Mouse (Mus musculus) erythroid progenitor cell, adult 5-6 weeks (primary cell): ENCODE results near the gene Copg1. TPM values are rescaled to one million over a fixed set of nuclear protein-coding genes. Genes with fewer than 3 reads are reported as not detected.
"Not testable (repeated sequence)": the region's sequence is repeated elsewhere in the genome, so short reads cannot be mapped to it uniquely, and the experiment has no call there.

Experiments
- ATAC-seq: replicated peaks from 2 replicates; pipeline ENCODE4 v1.8.0; 2016; ENCODE audit warnings: moderate number of reproducible peaks, mild to moderate bottlenecking, moderate TSS enrichment, inconsistent platforms; ENCODE audit not compliant: poor library complexity, low FRiP score, severe bottlenecking
- total RNA-seq, 2 experiments: library from RNA; stranded (forward) in 1 of 2; stranded (reverse) in 1 of 2; fragments of 150-400 nt in 1 of 2; fragments of 186-747, 209-891 nt in 1 of 2; gene quantifications; 2 replicates each; pipeline versions ENCODE4 v1.2.3 to v1.2.4; 2015 to 2017; ENCODE audit warnings: low replicate concordance in 2 of 2

The Copg1 gene
- total RNA-seq, 2 experiments from 2014 or later, result 34.4 to 35.5 TPM

DNA sequence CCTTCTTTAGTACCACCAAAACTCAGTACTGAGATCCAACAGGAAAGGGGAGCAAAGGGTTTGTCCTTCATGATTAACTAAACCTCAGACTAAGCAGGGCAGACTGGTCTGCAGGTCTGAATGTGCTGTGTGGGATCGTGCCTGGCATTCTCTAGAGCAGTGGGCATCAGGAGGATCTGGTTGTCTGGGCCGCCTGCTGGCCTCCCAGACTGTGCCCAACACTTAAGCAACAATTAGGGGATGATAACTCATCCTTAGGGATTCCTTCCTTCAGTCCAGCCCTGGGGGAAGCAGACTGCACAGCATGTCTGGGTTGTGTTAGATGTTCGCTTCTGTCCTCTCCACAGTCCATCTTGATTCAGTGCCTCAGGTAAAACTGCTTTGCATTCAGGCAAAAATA, 51.3 kb downstream of the Copg1 start:
- ATAC-seq, result no peak

DNA sequence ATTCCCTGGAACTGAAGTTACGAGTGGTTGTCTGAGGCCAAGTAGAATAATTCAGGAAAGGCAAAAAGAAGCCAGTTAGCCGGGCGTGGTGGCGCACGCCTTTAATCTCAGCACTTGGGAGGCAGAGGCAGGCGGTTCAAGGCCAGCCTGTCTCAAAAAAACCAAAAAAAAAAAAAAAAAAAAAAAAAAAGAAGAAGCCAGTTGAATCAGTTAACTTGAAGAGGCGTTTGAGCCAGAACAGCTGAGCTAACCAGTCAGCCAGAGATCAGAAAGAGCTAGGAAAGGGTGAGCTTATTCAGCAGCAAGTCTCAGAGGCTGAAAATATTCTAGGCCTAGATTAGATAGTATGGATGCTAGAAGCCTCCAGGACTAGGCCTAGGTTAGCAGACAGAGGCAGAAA, 54.6 kb downstream of the Copg1 start:
- ATAC-seq, result no peak

DNA sequence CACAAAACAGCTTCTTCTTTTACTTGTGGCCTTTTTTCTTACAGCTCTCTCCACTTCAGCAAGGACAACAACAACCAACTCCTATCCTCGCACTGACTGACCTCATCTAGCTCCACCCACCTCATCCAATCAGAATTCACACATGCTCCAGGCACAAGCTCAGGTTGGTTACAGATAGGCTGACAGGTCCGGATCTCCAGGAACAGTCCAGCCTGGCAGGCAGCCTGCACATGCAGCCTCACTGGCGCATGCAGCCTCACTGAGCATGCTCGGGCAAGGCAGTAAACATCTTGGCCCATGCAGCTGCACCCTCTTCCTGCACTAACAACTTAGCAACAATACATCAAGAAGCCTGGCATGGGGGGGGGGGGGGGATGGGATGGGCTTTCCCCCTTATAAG, 74.8 kb downstream of the Copg1 start:
- not testable (repeated sequence) for ATAC-seq

Other genes with a start within 250 kb of the Copg1 start
- gene Aplf, start 215.6 kb upstream of the Copg1 start, total RNA-seq (2015; ENCODE audit: low replicate concordance), result 28.9 and 37.8 TPM in 2 replicates
- 43.6 and 69.8 TPM in 2 replicates for gene Aplf, start 215.6 kb upstream of the Copg1 start, total RNA-seq (2017; ENCODE audit: low replicate concordance)
- not detected in 2 replicates for gene Efcc1, start 156.9 kb upstream of the Copg1 start, total RNA-seq (2015; ENCODE audit: low replicate concordance)
- 0.08 TPM in 1 of 2 replicates, not detected in the other for gene Efcc1, start 156.9 kb upstream of the Copg1 start, total RNA-seq (2017; ENCODE audit: low replicate concordance)
- 32.4 and 58.3 TPM in 2 replicates for gene Gp9, start 109.7 kb upstream of the Copg1 start, total RNA-seq (2015; ENCODE audit: low replicate concordance)
- gene Gp9, start 109.7 kb upstream of the Copg1 start, total RNA-seq (2017; ENCODE audit: low replicate concordance), result 11.4 and 18.4 TPM in 2 replicates
- 172 and 177 TPM in 2 replicates for gene Rab43, start 75.7 kb upstream of the Copg1 start, total RNA-seq (2015; ENCODE audit: low replicate concordance)
- 129 and 134 TPM in 2 replicates for gene Rab43, start 75.7 kb upstream of the Copg1 start, total RNA-seq (2017; ENCODE audit: low replicate concordance)
- 1.8 and 4.2 TPM in 2 replicates for gene Gm45140, start 52.0 kb upstream of the Copg1 start, total RNA-seq (2015; ENCODE audit: low replicate concordance)
- gene Gm45140, start 52.0 kb upstream of the Copg1 start, total RNA-seq (2017; ENCODE audit: low replicate concordance), result 19.1 and 24.3 TPM in 2 replicates
- gene Isy1, start 49.0 kb upstream of the Copg1 start, total RNA-seq (2015; ENCODE audit: low replicate concordance), result 11.5 and 20.1 TPM in 2 replicates
- gene Isy1, start 49.0 kb upstream of the Copg1 start, total RNA-seq (2017; ENCODE audit: low replicate concordance), result 51.5 and 62.1 TPM in 2 replicates
- 296 and 321 TPM in 2 replicates for gene Cnbp, start 36.7 kb upstream of the Copg1 start, total RNA-seq (2015; ENCODE audit: low replicate concordance)
- gene Cnbp, start 36.7 kb upstream of the Copg1 start, total RNA-seq (2017; ENCODE audit: low replicate concordance), result 347 and 417 TPM in 2 replicates
- 13.0 and 21.4 TPM in 2 replicates for gene Hmces, start 26.1 kb downstream of the Copg1 start, total RNA-seq (2015; ENCODE audit: low replicate concordance)
- 8.8 and 30.4 TPM in 2 replicates for gene Hmces, start 26.1 kb downstream of the Copg1 start, total RNA-seq (2017; ENCODE audit: low replicate concordance)
- gene H1fx, start 93.8 kb downstream of the Copg1 start, total RNA-seq (2015; ENCODE audit: low replicate concordance), result not detected in 2 replicates
- 0.39 TPM in 1 of 2 replicates, not detected in the other for gene H1fx, start 93.8 kb downstream of the Copg1 start, total RNA-seq (2017; ENCODE audit: low replicate concordance)
- 119 and 121 TPM in 2 replicates for gene Rab7, start 157.5 kb downstream of the Copg1 start, total RNA-seq (2015; ENCODE audit: low replicate concordance)
- 34.7 and 43.0 TPM in 2 replicates for gene Rab7, start 157.5 kb downstream of the Copg1 start, total RNA-seq (2017; ENCODE audit: low replicate concordance)
- 27.8 and 41.9 TPM in 2 replicates for gene Rpn1, start 196.7 kb downstream of the Copg1 start, total RNA-seq (2015; ENCODE audit: low replicate concordance)
- 31.4 and 37.1 TPM in 2 replicates for gene Rpn1, start 196.7 kb downstream of the Copg1 start, total RNA-seq (2017; ENCODE audit: low replicate concordance)